Mouse (Mus musculus) spleen, adult 18-20 months (tissue): Measurements from ENCODE around the gene Frem1.

Experiments used
- DNase-seq, 2 experiments: peaks; one replicate each; pipeline ENCODE4 v3.0.0; 2022; ENCODE audit warnings: mixed read lengths in 2 of 2

Frem1 gene

DNA sequence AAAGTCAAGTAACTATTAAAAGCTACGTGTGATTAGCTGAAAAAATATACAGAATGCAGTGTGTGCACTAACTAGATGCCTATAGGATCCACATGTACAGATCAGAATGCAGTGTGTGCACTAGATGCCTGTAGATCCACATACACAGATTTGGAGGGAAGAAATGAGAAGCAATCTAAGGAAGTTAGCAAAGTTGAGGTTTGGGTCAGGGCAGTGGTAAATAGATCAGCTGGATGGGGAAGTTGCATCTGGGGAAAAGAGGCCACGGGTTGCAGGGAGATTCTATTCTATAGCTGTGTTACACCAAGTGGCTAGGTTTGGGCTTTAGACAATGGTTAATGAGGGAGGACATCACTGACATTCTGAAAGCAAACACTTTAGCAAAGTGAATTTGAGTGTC, 133.5 kb downstream of the Frem1 start:
- DNase-seq: no peak

- DNase-seq: no peak
Observed at GRCm38 (mm10) chr4:82916678-82917050, 135.5 kb downstream of the Frem1 start.

GRCm38 (mm10) chr4:82916003-82916677, 136.0 kb downstream of the Frem1 start:
- DNase-seq: no peak

DNA sequence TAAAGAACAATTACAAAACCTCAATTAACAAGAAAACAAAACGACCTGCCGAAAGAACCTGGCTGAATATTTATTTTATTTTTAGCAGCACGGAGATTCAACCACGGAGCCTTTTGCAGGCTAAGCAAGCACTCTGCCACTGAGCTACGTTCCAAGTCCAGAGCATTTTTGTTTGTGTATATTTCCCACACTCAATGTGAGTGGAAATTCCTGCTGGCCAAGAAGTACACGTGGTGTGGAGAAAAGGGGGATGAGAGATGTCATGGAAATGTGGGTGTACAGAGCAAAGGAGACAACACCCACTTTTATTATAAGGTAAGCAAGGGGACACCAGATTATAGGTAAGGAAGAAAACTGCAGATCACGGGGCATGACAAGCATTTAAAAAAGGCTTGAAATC, 136.6 kb downstream of the Frem1 start:
- DNase-seq: no peak

GRCm38 (mm10) chr4:82914601-82915143, 137.5 kb downstream of the Frem1 start:
- DNase-seq: no peak

- DNase-seq: no peak
Observed at GRCm38 (mm10) chr4:82895227-82895626, 156.9 kb downstream of the Frem1 start.

DNA sequence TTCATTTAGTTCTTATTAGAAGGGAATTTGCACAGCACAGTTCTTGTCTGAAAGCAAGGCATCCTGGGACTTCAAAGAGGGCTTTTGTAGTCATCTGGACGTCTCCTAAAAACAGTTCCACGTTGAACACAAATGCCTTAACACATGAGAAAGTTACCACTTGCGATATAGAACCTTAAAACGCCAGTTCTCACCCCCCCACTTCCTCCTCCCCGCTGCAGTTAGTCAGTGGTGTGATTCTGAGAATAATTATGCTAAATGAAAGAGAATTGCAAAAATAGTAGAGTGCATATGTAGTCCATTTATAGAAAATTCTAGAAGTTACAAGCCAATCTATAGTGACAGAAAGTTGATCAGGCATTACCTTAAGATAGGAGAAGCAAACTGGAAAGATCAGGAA, 159.9 kb downstream of the Frem1 start:
- no peak for DNase-seq

DNA sequence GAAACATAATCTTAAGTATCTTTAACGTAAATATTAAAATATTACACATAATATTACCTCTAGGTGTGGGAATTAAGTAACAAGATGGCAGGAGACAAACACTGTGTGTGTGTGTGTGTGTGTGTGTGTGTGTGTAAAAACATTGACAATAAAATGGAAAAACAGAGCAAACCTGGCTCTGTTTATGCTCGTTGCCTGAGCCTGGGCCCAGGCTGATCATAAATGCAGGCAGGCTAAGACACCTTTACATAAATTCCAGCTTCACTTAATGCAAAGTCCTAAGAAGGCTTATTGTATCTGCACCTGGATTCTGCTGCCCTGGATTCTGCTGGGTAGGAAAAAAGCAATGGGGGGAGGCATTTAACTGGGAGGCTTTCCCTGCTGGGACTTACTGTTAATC, 160.6 kb downstream of the Frem1 start:
- DNase-seq: no peak

DNA sequence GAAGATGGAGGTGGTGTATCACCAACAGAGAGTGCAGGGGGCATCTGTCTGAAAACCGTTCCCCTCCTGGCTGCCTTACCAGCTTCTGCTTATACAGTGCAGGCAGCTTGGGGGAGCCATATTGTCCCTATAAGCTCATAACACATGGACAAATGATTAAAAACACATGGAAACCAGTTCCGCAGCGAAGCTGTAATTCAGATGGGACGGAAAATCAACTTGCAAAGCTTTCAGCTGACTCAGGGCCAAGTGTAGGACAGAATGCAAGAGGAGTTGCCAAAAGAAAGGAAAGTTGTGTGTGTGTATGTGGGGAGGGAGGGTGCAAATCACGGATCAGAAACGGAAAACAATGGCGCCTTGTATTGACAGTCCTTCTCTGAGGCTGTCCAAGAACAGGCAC, 161.1 kb downstream of the Frem1 start:
- DNase-seq: no peak

GRCm38 (mm10) chr4:82890585-82890984, 161.6 kb downstream of the Frem1 start:
- DNase-seq: no peak

DNA sequence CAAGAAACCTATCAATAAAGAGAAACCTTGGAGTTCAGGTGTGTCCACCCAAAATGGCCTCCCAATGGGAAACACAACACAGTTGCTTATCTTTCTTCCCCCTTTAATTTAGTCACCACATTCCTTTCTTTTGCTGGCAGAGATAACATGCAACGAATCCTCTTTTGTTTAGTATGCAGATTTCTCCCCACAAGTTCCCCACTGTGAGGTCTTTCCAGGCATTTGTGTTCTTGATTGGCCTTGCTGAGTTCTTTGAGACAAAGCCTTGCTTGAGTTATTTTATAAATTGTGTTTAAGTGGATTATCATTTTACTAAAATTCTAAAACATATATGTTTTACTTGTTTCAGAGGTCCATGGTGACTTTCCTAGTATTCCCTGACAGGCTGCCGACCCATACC, 166.0 kb downstream of the Frem1 start:
- no peak for DNase-seq

- DNase-seq: no peak
Observed at GRCm38 (mm10) chr4:82885535-82885913, 166.6 kb downstream of the Frem1 start.

DNA sequence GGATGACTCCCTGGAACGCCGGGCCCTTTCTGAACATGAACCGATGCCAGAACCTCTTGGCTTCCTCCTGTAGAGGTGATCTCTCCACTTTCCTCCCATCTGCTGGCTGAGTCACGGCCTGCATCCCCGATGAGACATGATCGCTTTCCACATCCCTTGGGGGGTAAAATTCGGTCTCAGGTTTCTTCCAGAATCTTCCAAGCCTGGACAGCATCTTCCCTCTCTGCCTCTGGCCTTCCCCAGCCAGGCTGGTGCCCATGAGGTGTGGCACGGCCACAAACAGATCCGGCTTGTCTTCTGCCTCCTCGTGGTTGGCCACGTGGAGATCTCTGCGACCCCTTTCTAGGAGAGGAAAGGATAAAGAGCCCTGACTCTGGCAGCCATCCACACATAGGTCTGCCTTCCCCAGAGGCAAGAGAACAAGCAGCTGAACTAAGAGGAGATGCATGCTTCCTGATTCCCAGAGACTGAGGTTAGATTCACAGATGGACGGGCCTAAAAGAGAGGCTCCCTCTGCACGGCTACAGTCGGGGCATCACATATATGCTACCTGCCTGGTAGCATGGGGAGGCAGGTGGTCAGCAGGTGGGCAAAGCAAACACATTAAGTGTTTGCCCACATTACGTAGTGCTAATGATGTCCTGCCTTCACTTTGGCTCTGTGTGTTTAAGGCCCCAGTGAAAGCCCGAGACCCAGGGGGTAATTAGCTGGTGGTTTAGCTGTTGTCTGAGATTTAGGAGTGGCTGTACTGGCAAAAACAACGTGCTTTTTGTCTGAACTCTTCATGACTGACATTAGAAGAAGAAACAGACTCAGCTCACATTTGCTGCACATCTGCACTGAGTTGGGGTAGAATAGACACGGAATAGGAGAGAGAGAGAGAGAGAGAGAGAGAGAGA, 167.3 kb downstream of the Frem1 start, which contains the start of gene Cer1:
Cer1 (minus strand) TSS at position 513 of the 899 bp plus-strand sequence.
- no peak for DNase-seq

DNA sequence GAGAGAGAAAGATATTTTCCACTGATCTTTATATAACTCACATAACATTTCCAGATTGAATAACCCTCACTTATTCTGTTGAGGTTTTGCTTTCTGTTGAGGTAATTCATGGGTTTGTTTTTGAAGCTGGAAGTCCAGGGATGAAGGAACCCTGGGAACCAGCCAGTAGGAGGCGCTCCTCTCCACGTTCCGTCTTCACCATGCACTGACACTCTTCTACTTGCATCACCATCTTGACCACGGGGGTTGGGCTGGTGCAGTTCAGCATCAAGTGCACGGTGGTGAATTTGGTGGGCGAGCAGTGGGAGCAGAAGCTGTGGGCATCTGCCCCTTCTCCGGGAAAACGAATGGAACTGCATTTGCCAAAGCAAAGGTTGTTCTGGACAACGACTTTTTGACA, 169.6 kb downstream of the Frem1 start:
- DNase-seq: no peak

DNA sequence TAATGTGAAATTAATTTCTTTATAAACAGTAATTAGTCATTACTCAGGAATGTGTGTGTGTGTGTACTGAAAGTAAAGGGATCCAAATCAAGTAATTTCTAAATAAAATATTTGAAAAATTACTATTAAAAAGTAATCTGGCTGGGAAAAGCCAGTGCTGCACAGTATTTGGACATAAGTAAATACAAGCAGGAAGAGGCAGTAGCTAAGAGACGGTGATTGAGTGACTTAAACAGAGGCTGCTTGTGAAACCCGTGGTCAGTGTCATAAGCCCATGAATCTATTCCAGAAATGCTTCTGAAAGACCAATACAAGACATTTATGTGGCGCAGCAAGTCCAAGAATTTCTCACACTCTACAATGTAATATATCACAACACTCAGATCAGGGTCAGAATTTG, 170.8 kb downstream of the Frem1 start:
- DNase-seq: no peak

DNA sequence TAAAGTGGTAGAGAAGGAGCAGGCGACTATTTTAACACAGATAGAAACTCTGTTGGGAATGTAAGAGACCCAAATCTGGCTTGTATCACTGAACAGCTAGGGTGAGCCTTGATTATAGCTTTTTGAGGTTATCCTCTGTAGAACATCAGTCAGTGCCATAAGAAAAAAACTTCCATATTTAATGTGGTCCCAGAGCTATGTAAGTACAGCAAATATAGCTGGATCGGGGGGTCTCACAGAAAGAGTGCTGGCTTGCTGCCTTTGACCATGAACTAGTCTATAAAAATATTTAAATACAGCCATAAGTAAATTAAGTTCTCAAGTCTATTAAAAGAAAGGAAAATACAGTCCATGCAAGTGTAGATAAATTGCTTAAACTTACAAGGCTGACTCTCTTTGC, 171.9 kb downstream of the Frem1 start:
- DNase-seq: no peak

GRCm38 (mm10) chr4:82879152-82879551, 173.0 kb downstream of the Frem1 start:
- no peak for DNase-seq

GRCm38 (mm10) chr4:82876656-82877055, 175.5 kb downstream of the Frem1 start:
- DNase-seq: no peak

DNA sequence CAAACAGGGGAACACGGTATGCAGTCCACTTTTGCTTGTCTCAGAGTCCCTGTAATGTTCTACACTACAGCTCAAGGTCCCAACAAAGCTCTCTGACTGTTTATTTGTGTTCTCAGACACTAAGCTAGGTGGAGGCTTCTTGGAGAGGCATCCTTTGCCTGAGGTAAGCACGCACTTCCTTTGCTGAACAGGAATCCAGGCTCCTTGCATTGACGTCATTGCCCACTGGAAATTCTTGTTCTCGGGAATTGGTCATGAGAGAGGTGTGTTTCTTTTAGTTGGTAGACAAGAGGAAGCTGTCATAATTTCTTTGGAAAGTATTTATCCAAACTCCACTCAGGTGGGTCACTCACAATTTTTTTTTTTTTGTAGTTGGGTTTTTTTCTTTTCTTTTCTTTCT, 176.6 kb downstream of the Frem1 start:
- DNase-seq: no peak

- no peak for DNase-seq
Observed at GRCm38 (mm10) chr4:82874791-82875190, 177.3 kb downstream of the Frem1 start.

DNA sequence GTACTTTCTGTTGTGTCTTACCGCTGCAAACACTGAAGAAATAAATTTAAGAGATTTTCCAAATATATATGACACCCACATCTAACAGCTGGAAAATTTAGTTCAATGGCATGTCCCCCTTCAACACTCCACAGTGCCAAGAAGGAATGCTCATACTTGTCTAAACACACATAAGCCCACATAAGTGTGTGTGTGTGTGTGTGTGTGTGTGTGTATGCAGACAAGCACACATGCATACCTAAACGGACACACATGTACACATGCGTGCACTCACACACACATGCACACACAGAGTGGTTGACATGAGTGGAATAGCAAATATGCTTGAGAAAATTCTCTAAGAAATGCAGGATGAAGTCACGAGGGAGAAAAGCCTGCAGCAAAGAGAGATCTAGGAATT, 179.6 kb downstream of the Frem1 start:
- DNase-seq: no peak

DNA sequence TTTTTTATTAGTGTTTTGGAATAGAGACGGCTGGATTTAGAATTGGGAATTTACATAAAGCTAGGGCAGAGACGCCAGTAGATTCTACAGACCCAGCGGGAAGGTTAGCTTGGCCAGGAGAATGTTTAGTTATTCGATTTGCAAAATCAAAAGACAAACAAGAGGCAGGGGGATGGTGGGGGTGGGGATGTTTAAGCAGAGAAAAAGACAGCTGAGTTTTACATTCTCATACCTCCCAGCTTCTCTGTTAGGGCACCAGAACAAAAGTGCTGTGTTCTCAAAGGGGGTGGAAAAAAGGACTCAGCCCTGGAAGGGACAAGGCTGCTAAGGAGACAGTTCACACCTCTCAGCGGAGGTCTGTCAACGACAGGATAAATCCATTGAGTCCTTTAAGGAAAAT, 180.0 kb downstream of the Frem1 start:
- DNase-seq: no peak

GRCm38 (mm10) chr4:82870931-82871330, 181.2 kb downstream of the Frem1 start:
- DNase-seq: no peak
